Mouse (Mus musculus) midbrain, embryonic 15.5 days (tissue): ENCODE measurements around the gene Rab28. TPM values are rescaled to one million over a fixed set of nuclear protein-coding genes. Genes with fewer than 3 reads are reported as not detected.
A peak's percentile ranks its signal among the peaks of the same experiment; 100 is the strongest.

Experiments used
- ATAC-seq: fragments of 200-750 bp; cut with Nextera tagmentation; replicated peaks from 2 replicates; pipeline ENCODE4 v1.8.0; 2017; ENCODE audit warnings: moderate TSS enrichment
- H3K27ac ChIP-seq: fragments of 300-500 bp; sonication (generic); 2 replicates; pipeline ENCODE4 v1.5.1; 2015; ENCODE audit warnings: mild to moderate bottlenecking, inconsistent platforms
- H3K27me3 ChIP-seq: fragments of 300-500 bp; sonication (generic); replicated peaks from 2 replicates; pipeline ENCODE4 v1.6.1; 2015; ENCODE audit warnings: inconsistent platforms
- H3K36me3 ChIP-seq: fragments of 300-500 bp; sonication (generic); replicated peaks from 2 replicates; pipeline ENCODE4 v1.6.1; 2015; ENCODE audit warnings: inconsistent platforms
- H3K4me1 ChIP-seq: fragments of 300-500 bp; sonication (generic); 2 replicates; pipeline ENCODE4 v1.6.1; 2015; ENCODE audit warnings: inconsistent platforms
- H3K4me2 ChIP-seq: fragments of 300-500 bp; sonication (generic); 2 replicates; pipeline ENCODE4 v1.6.1; 2015; ENCODE audit warnings: inconsistent platforms, mild to moderate bottlenecking, moderate library complexity
- H3K4me3 ChIP-seq: fragments of 300-500 bp; sonication (generic); 2 replicates; pipeline ENCODE4 v1.5.1; 2015; ENCODE audit warnings: mild to moderate bottlenecking, inconsistent platforms
- H3K9ac ChIP-seq: fragments of 300-500 bp; sonication (generic); 2 replicates; pipeline ENCODE4 v1.6.1; 2015; ENCODE audit warnings: mild to moderate bottlenecking, inconsistent platforms
- H3K9me3 ChIP-seq: fragments of 300-500 bp; sonication (generic); 2 replicates; pipeline ENCODE4 v1.6.1; 2016; ENCODE audit warnings: inconsistent platforms
- WGBS: fragments of 180-500 bp; shearing (Covaris S2); methylation state at CpG from one replicate; pipeline ENCODE4 v1.1.7; 2015; ENCODE audit warnings: mixed read lengths; 5-methylcytosine and 5-hydroxymethylcytosine counted together
- polyA plus RNA-seq: library from polyadenylated mRNA; unstranded; fragments of >200 nt; fragmentation: Nextera tagmentation; extraction: Ambion mirVana; gene quantifications from 2 replicates; pipeline ENCODE4 v1.2.1, GENCODE M21; 2015

Gene Rab28
- 64.4 and 66.4 TPM in 2 replicates for polyA plus RNA-seq

- Histone ChIP-seq H3K9me3 (no peaks in the 10 kb centered on the region), H3K36me3 (no peaks in the 10 kb centered on the region), H3K4me1 (peaks cover 11% of the 10 kb centered on the region), H3K27me3 (no peaks in the 10 kb centered on the region), H3K4me2 (peak within 1 kb of the TSS; percentile 94), H3K9ac (peak within 1 kb of the TSS; percentile 84), H3K4me3 (peak within 1 kb of the TSS; percentile 81), H3K27ac (peak within 1 kb of the TSS; percentile 89)
- WGBS = under 1% methylated on average over 34 of the region's 34 CpGs
- ATAC-seq = peak; percentile 97
Measured at GRCm38 (mm10) chr5:41708051-41708630, at the start of gene Rab28. Gene Rab28, minus strand, starts transcription at chr5:41708157.

- no peak for ATAC-seq
- no peaks in the 10 kb centered on the region for H3K36me3 ChIP-seq
- H3K9ac ChIP-seq = no peak overlapping the region
- H3K27ac ChIP-seq = no peak overlapping the region
- H3K4me3 ChIP-seq = no peak overlapping the region
- 6% methylated on average over 5 of the region's 5 CpGs for WGBS
- no peaks in the 10 kb centered on the region for H3K9me3 ChIP-seq
- H3K4me1 ChIP-seq = peaks cover 19% of the 10 kb centered on the region
- H3K27me3 ChIP-seq = peaks cover 92% of the 10 kb centered on the region
- no peak overlapping the region for H3K4me2 ChIP-seq
Measured at GRCm38 (mm10) chr5:41757338-41757737, 49.4 kb upstream of the Rab28 start.

DNA sequence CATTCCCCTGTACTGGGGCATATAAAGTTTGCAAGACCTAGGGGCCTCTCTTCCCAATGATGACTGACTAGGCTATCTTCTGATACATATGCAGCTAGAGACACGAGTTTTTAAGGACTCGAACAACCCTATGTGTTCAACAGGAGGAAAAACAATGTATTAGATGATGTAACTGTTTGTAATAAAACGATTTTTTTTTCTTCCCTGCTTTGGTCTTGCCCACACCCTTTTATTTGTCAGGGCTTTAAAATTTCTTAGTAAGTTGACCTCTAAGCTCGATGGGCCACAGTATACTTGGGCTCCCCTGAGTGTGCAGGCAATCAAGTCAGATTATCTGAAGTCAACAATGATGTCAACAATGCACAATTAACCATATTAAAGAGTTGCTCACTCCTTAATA, 48.4 kb upstream of the Rab28 start:
- Histone ChIP-seq H3K27ac (no peak overlapping the region), H3K27me3 (peaks cover 92% of the 10 kb centered on the region), H3K9ac (no peak overlapping the region), H3K36me3 (no peaks in the 10 kb centered on the region), H3K4me1 (peaks cover 11% of the 10 kb centered on the region), H3K4me3 (no peak overlapping the region), H3K4me2 (no peak overlapping the region), H3K9me3 (no peaks in the 10 kb centered on the region)
- ATAC-seq = no peak
- WGBS = 3% methylated on average over 4 of the region's 4 CpGs

GRCm38 (mm10) chr5:41755373-41755960, 47.5 kb upstream of the Rab28 start:
- 1% methylated on average over 23 of the region's 23 CpGs for WGBS
- H3K4me3 ChIP-seq = no peak overlapping the region; the same call in 1 of the 2 replicates
- no peaks in the 10 kb centered on the region for H3K9me3 ChIP-seq
- no peaks in the 10 kb centered on the region for H3K36me3 ChIP-seq
- peaks cover 95% of the 10 kb centered on the region for H3K27me3 ChIP-seq
- H3K4me1 ChIP-seq = peaks cover 6% of the 10 kb centered on the region; the same call in 1 of the 2 replicates
- no peak for ATAC-seq
- no peak overlapping the region for H3K4me2 ChIP-seq
- no peak overlapping the region for H3K9ac ChIP-seq
- no peak overlapping the region for H3K27ac ChIP-seq

GRCm38 (mm10) chr5:41754836-41755235, 46.9 kb upstream of the Rab28 start:
- no peaks in the 10 kb centered on the region for H3K9me3 ChIP-seq
- H3K4me1 ChIP-seq = peaks cover 6% of the 10 kb centered on the region; the same call in 1 of the 2 replicates
- no peak overlapping the region for H3K27ac ChIP-seq
- peak overlapping the region; percentile 5; the same call in 1 of the 2 replicates for H3K4me3 ChIP-seq
- no peak overlapping the region for H3K4me2 ChIP-seq
- H3K36me3 ChIP-seq = no peaks in the 10 kb centered on the region
- H3K9ac ChIP-seq = no peak overlapping the region
- WGBS = under 1% methylated on average over 16 of the region's 16 CpGs
- peaks cover 95% of the 10 kb centered on the region for H3K27me3 ChIP-seq
- ATAC-seq = no peak

- Histone ChIP-seq H3K9ac (no peak overlapping the region), H3K27ac (no peak overlapping the region), H3K9me3 (no peaks in the 10 kb centered on the region), H3K4me2 (no peak overlapping the region), H3K4me3 (0 out of 2 replicates have a peak overlapping the region, but pooled peaks have one; percentile 5), H3K27me3 (peaks cover 97% of the 10 kb centered on the region), H3K4me1 (peaks cover 6% of the 10 kb centered on the region; the same call in 1 of the 2 replicates), H3K36me3 (no peaks in the 10 kb centered on the region)
- no peak for ATAC-seq
- WGBS = under 1% methylated on average over 17 of the region's 17 CpGs
Measured at GRCm38 (mm10) chr5:41754226-41754775, 46.3 kb upstream of the Rab28 start.

- WGBS = 22% methylated on average over 4 of the region's 4 CpGs
- Histone ChIP-seq H3K4me2 (no peak overlapping the region), H3K27me3 (peaks cover 98% of the 10 kb centered on the region), H3K9ac (no peak overlapping the region), H3K9me3 (no peaks in the 10 kb centered on the region), H3K4me3 (no peak overlapping the region), H3K27ac (no peak overlapping the region), H3K4me1 (peaks cover 6% of the 10 kb centered on the region; the same call in 1 of the 2 replicates), H3K36me3 (no peaks in the 10 kb centered on the region)
- ATAC-seq = no peak
Measured at GRCm38 (mm10) chr5:41752721-41753120, 44.8 kb upstream of the Rab28 start.

- Histone ChIP-seq H3K4me3 (no peak overlapping the region), H3K4me1 (no peaks in the 10 kb centered on the region), H3K27ac (no peak overlapping the region), H3K9ac (no peak overlapping the region), H3K9me3 (no peaks in the 10 kb centered on the region), H3K36me3 (no peaks in the 10 kb centered on the region), H3K4me2 (no peak overlapping the region), H3K27me3 (peaks cover 56% of the 10 kb centered on the region)
- no peak for ATAC-seq
- 1% methylated on average over 14 of the region's 15 CpGs for WGBS
Measured at GRCm38 (mm10) chr5:41744898-41745780, 37.2 kb upstream of the Rab28 start.

GRCm38 (mm10) chr5:41744234-41744633, 36.3 kb upstream of the Rab28 start:
- no peaks in the 10 kb centered on the region for H3K9me3 ChIP-seq
- H3K9ac ChIP-seq = no peak overlapping the region
- ATAC-seq = no peak
- no peak overlapping the region for H3K4me2 ChIP-seq
- WGBS = 8% methylated on average over 7 of the region's 7 CpGs
- H3K4me3 ChIP-seq = no peak overlapping the region
- H3K27me3 ChIP-seq = peaks cover 47% of the 10 kb centered on the region
- no peaks in the 10 kb centered on the region for H3K4me1 ChIP-seq
- no peaks in the 10 kb centered on the region for H3K36me3 ChIP-seq
- H3K27ac ChIP-seq = no peak overlapping the region

GRCm38 (mm10) chr5:41738817-41739216, 30.9 kb upstream of the Rab28 start:
- H3K36me3 ChIP-seq = no peaks in the 10 kb centered on the region
- H3K4me3 ChIP-seq = no peak overlapping the region
- H3K4me2 ChIP-seq = no peak overlapping the region
- 71% methylated on average over 6 of the region's 6 CpGs for WGBS
- H3K27me3 ChIP-seq = no peaks in the 10 kb centered on the region
- no peaks in the 10 kb centered on the region for H3K4me1 ChIP-seq
- no peak for ATAC-seq
- H3K9ac ChIP-seq = no peak overlapping the region
- H3K9me3 ChIP-seq = no peaks in the 10 kb centered on the region
- H3K27ac ChIP-seq = no peak overlapping the region

GRCm38 (mm10) chr5:41737039-41737438, 29.1 kb upstream of the Rab28 start:
- H3K36me3 ChIP-seq = no peaks in the 10 kb centered on the region
- WGBS = 51% methylated on average over 5 of the region's 5 CpGs
- no peak overlapping the region for H3K4me2 ChIP-seq
- no peaks in the 10 kb centered on the region for H3K9me3 ChIP-seq
- H3K27ac ChIP-seq = no peak overlapping the region
- ATAC-seq = no peak
- H3K27me3 ChIP-seq = no peaks in the 10 kb centered on the region
- no peaks in the 10 kb centered on the region for H3K4me1 ChIP-seq
- H3K9ac ChIP-seq = no peak overlapping the region
- H3K4me3 ChIP-seq = no peak overlapping the region

- no peak overlapping the region for H3K4me2 ChIP-seq
- no peak overlapping the region for H3K9ac ChIP-seq
- no peaks in the 10 kb centered on the region for H3K4me1 ChIP-seq
- no peak overlapping the region for H3K27ac ChIP-seq
- WGBS = 77% methylated on average over 1 of the region's 1 CpGs
- H3K27me3 ChIP-seq = no peaks in the 10 kb centered on the region
- H3K4me3 ChIP-seq = no peak overlapping the region
- no peaks in the 10 kb centered on the region for H3K36me3 ChIP-seq
- ATAC-seq = no peak
- H3K9me3 ChIP-seq = no peaks in the 10 kb centered on the region
Measured at GRCm38 (mm10) chr5:41727017-41727416, 19.1 kb upstream of the Rab28 start.
